Mouse (Mus musculus) brain, embryonic 14.5 days (tissue): ENCODE measurements around the gene Sergef.

ENCODE experiments used
- CTCF ChIP-seq: fragments of 200-500 bp; IDR thresholded peaks from 2 replicates; pipeline ENCODE4 v1.5.1; 2012; ENCODE audit warnings: inconsistent platforms, mild to moderate bottlenecking, moderate library complexity, borderline replicate concordance; ENCODE audit not compliant: insufficient read depth, insufficient read length; ENCODE audit errors: extremely low read depth
- POLR2A ChIP-seq: fragments of 200-500 bp; IDR thresholded peaks from 2 replicates; pipeline ENCODE4 v1.6.1; 2012; ENCODE audit warnings: mild to moderate bottlenecking, inconsistent platforms, borderline replicate concordance; ENCODE audit not compliant: poor library complexity, insufficient read depth, insufficient read length, severe bottlenecking; ENCODE audit errors: extremely low read depth

GRCm38 (mm10) chr7:46589181-46589580 lies 50.4 kb downstream of the Sergef start:
- TF ChIP-seq CTCF (no peak), POLR2A (no peak)
